Mouse (Mus musculus) megakaryocyte, adult 5-6 weeks (primary cell): ENCODE data around the gene Gm17190. TPM values are rescaled to one million over a fixed set of nuclear protein-coding genes. Genes with fewer than 3 reads are reported as not detected.
"Not testable (repeated sequence)": the region's sequence is repeated elsewhere in the genome, so short reads cannot be mapped to it uniquely, and the experiment has no call there.

Experiments used
- ATAC-seq: 2 replicates; pipeline ENCODE4 v1.8.0; 2016; ENCODE audit warnings: mild to moderate bottlenecking, inconsistent platforms; ENCODE audit not compliant: poor library complexity, severe bottlenecking
- total RNA-seq, 2 experiments: library from RNA; stranded (forward) in 1 of 2; stranded (reverse) in 1 of 2; fragments of 153-499, 151-499 nt in 1 of 2; fragments of 221-1000, 200-1000 nt in 1 of 2; gene quantifications; 2 replicates each; pipeline versions ENCODE4 v1.2.3 to v1.2.4; 2015 to 2017

Gm17190 gene
- not detected in 2 replicates for total RNA-seq (2015)
- not detected in 2 replicates for total RNA-seq (2017)

- not testable (repeated sequence) for ATAC-seq
Observed at GRCm38 (mm10) chr13:96081754-96082153, at the start of gene Gm17190. Gm17190 (plus strand) TSS chr13:96082054.

DNA sequence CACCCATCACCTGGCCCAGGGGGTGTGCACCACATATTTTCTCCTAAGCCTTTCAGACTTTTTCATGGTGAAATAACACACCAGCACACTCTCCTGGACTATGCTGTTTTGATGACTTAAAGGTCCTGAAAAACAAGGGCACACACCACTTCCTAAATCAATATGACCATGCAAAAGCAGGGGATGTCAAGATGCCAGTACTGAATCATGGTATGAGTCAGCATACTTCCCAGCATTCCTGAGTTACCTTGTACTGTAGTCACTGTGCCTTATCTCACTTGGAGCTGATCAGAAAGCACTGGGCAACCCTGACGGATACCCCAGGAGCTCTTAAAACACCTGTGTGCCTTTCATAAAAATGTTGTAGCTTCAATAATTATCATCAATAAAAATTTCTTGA is 42.3 kb upstream of the Gm17190 start:
- no peak for ATAC-seq

DNA sequence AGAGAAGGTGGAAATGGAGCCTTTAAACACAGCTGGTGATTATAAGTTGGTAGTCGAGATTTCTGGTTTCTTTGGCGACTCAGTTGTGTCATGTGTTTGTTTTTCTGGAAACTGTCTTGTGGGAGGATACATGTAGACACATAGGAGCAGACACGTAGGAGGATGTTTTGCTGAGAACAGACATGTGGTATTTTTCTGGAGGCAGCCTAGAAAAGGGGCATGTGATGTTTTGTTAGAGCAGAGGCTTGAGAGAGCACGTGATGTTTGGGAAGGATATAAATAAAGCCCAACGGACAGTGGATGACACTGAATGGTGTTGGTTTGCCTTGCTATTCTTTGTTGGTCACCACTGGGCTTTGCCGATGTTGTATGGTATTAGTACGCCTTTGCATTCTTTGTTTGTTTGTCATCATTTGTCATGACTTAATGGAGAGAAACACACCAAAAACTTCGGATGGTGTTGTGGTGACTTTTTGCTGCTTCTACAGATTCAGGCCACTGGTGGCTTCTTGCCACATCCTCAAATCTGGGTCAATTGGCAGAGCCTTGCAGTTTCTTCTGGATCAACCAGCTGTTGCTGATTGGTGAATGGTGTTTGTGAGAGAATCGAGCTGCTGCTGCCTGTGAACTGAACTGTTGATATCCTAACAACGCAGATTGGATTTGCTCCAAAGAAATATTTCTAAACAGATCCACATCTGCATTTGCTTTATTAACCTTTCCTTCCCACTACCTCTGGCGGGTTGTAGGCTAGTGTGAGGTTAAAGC is 41.4 kb upstream of the Gm17190 start:
- no peak for ATAC-seq

GRCm38 (mm10) chr13:96045396-96045795 is 36.5 kb upstream of the Gm17190 start:
- no peak for ATAC-seq

- ATAC-seq: no peak
Observed at GRCm38 (mm10) chr13:96052755-96053154, 29.1 kb upstream of the Gm17190 start.

DNA sequence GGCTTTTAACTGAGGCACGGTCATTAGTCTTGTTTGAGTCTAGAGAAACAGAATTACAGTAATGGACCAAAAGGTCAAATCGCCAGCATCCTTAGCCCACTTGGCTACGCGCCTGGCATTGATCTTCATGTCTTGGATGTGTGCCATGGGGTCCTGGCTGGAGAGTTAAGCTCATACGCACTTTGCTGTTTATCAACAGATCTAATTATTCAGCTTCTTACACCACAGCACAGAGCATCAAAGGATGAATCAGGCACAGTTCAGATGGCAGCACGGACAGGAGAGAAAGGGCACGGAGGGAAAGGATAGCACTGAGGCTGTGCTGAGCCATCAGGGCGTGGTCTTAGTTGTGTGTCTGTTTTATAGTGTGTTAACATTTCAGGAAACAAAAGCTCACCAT is 8.3 kb upstream of the Gm17190 start:
- ATAC-seq: no peak

GRCm38 (mm10) chr13:96081276-96081675 is 578 bp upstream of the Gm17190 start, which contains the start of gene Gm20075:
Gm20075 (minus strand) TSS chr13:96081376.
- ATAC-seq: not testable (repeated sequence)

DNA sequence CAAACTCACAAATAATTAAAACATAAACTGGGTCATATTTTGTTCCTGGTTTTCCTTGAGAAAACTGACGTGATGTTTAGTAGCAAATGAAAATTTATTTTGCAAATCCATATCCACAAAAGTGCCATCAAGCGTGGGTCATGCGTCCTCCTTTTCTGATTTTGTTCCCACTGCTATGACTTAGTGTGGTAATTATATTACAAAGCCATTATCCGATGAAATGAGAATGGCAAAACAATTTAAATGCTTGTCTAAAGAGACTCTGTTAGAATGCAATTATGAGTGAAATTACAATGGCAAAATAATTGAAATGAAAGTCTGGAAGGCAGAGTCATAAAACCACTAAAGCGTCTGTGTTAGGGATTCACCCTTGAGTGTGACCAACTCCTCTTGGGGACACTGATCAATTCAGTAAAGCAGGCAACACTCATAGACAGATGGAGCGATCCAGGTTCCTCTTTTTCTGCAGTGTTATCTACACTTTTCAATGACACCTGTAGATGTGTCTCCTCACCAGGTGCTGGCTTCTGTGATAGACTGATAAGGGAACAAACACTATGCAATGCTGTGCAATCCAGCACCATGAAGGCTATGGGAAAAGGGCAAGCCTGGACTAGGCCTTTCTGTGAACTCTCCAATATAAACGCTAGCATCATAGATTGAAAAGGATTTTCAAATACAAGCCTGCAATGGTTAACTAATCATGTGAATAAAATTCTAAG is 3.9 kb downstream of the Gm17190 start:
- no peak for ATAC-seq

DNA sequence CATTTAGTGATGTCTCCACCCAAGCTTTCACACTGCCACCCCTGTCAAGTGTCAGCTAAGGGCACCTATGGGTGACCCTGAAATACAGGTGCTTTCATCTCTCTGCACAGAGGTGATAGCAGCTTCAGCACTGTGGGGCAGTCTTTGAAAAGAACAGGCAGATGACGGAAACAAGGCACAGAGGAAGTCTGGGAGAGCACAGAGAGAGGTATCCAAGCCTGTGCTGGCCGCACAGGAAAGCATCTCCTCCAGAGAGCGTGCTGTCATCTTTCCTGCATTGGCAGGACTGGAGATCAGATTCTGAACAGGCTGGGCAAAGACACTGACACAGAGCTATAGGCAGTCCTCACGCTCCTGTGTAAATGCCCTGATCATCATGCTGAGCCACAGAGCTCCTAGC is 9.1 kb downstream of the Gm17190 start:
- ATAC-seq: no peak

DNA sequence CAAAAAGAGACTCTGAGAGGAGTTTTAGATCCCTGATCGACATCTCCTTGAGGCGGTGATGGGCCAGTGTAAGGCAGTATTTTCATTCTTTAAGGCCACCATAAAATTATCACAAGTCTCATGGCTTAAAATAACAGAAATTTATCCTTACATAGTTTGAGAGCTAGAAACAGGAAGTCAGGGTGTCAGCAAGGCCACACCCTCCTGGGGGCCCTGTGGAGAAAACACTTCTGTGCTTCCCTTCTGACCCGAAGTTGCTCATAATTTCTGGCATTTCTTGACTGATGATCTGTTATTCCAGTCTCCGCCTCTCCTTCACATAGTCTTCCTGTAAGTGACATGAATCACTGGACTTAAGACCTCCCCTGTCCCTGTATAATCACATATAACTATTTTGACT is 24.5 kb downstream of the Gm17190 start:
- ATAC-seq: peak; percentile 92

- ATAC-seq: no peak
Observed at GRCm38 (mm10) chr13:96110767-96111166, 28.9 kb downstream of the Gm17190 start.

GRCm38 (mm10) chr13:96112711-96113110 is 30.9 kb downstream of the Gm17190 start:
- no peak for ATAC-seq

GRCm38 (mm10) chr13:96125011-96125410 is 43.2 kb downstream of the Gm17190 start:
- ATAC-seq: no peak

- ATAC-seq: no peak
Observed at GRCm38 (mm10) chr13:96126669-96127068, 44.8 kb downstream of the Gm17190 start.

GRCm38 (mm10) chr13:96129081-96129480 is 47.2 kb downstream of the Gm17190 start:
- ATAC-seq: no peak

DNA sequence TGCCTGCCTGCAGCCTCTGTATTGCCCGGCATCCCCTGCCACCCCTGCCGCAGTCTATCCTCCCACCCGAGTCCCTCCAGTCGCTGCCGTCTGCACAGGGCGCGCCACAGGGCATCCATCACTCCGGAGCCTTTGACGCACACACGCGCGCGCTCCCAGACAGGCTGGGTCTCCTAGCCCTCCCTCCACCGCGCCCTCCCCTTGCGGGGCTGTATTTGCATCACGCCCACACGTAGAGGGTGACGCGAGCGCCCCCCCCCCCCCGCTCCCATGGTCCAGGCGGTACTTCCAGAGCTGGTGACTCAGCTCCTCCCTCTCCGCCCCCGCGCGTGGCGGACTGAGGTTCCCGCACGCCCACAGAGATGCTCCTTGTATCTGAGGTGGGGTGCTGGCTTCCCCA is 49.2 kb downstream of the Gm17190 start:
- ATAC-seq: no peak

DNA sequence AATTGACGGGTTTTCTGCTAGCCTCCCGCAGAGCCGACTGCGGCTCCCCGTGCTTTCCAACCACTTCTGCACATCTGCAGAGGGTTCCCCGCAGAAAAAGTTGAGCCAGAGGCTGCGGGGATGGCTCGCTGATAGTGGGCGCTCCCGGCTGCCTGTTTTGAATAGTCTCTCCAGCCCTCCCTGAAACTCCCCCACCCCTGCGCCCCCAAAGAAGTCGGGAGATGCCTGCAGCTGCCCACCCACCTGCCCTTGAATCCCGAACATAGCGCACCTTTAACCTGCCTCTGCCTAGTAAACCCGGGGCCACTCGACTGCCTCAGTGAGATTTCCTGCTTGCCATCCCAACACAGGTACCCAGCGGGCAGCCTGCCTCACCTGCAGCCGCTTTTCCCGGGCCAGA is 50.1 kb downstream of the Gm17190 start:
- ATAC-seq: no peak

GRCm38 (mm10) chr13:96132401-96132816 is 50.6 kb downstream of the Gm17190 start, which contains the start of gene Sv2c:
Sv2c (minus strand) TSS chr13:96132577.
- no peak for ATAC-seq
